Mouse (Mus musculus): ENCODE results near the gene Ttc12.

Ttc12 gene

DNA sequence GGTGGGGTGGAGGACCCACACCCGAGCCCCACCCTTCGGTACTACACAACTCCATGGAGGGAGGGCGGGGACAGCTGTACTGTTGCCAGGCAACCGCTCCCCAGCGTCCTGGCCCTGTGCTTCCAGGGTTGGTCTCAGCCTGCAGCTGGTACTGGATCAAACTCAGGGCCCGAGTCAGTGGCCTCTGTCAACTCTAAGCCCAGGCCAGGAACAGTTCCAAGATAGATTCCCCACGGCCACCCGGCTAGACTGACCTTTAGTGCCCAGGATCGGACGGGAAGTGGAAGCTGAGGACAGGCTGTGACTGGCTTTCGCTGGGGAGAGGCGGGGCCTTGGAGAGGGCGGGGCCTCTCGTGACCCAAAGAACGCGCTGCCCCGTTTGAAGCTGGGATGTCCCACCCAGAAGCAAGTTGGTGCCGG, at the start of gene Ttc12:
Gene Ttc12, minus strand, starts transcription at position 334 of the 420 bp plus-strand sequence.
- DNase-seq (ENCODE audit: low spot score in 2 of 2): peak; percentile 42 to 48

DNA sequence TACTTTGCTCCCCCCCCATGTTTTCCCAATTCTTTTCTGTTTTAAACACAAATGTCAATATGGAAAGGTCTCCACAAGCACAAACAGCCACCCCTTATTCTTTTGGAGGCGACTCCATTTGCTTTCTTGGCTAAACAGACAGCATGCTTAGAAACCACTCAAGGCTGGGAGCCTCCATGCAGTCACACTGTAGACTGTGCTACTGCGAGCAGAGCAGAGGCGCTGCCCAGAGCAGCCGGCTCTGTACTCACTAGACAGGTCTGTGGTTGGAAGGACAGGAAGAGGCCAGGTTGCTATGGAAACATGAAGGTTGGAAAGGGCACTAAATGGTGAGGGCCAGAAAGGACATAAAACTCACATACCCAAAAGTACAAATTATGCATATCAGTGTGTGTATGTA, 48.9 kb upstream of the Ttc12 start:
- no peak for DNase-seq (ENCODE audit: low spot score in 2 of 2)

DNA sequence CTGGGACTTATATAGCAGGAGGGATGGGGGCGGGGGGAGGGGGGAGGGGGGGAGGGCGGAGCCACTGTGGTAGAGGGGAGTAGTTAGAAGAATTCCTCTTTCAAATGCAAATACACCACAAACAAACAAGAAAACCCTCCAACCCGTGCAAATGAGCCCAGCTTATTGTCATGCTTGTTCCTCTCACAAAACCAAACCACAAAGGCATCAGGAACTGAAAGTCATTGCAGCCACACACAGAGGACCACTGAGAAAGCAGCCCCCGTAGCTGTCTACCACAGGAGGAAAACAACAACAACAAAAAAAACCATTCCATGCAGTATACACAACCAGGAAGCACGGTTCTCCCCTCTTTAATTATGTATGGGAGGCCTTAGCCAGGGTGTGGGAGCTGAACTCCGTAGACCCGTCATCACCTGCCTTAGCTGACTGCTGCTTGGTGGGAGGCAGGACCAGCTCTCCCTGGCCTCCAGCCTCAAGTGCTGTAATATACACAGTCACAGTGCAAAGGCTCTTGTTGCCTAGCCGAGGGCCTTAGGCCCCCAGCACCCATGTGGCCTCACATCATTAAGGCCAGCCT, 48.0 kb upstream of the Ttc12 start:
- no peak for DNase-seq (ENCODE audit: low spot score in 2 of 2)

DNA sequence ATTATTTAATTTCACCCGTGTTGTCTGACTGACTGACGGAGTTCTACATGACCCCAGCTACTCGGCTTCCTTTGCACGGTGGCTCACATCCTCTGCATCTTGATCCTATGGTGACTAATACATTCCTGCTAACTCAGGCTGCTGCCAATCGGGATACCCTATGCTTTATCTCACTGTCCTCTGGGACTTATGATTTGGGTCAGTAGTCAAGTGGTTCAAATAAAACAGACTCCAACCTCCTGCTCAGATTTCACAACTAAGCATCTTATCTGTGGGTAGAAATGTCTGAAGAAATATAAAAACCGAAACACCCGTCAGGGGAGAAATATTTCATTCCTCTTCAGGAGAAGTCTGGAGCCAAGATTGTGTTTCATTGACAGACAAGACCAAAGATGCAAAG, 47.4 kb upstream of the Ttc12 start:
- no peak for DNase-seq (ENCODE audit: low spot score in 2 of 2)

DNA sequence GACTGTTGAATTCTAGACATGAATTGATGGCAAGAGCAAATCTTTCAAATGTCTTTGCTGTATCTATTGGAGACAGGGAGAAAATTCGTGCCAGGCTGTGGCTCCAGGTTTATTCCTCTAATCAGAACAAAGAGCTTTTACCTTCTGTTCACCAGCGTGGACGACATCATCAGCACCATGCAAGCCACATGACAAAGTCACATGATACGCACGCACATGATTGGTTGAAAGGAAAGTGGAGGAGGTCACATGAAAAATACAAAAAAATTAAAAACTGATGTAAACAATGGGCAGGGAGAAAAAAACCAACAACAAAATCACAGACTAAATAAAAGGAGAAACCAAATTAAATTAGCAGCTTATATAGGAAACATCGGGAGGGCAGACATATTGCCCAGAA, 45.8 kb upstream of the Ttc12 start:
- DNase-seq (ENCODE audit: low spot score in 2 of 2): no peak

DNA sequence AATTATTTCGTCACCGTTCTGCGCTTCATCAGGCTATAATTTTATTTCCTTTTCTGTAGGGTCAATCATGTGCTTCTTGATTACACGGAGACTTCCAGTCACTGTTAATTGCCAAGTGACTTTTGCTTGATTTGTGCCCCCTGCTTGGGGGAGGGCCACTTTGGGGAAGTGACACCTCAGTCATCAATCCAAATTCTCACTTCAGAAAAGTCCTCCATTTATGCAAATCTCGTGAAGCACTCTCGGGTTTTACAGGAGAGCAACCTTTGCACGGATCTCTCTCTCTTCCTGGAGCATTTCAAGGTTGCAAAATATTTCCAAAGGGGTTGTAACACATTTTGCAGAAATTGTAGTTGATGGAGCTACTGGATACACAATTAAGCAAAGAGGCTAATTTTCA, 45.2 kb upstream of the Ttc12 start:
- DNase-seq (ENCODE audit: low spot score in 2 of 2): no peak

DNA sequence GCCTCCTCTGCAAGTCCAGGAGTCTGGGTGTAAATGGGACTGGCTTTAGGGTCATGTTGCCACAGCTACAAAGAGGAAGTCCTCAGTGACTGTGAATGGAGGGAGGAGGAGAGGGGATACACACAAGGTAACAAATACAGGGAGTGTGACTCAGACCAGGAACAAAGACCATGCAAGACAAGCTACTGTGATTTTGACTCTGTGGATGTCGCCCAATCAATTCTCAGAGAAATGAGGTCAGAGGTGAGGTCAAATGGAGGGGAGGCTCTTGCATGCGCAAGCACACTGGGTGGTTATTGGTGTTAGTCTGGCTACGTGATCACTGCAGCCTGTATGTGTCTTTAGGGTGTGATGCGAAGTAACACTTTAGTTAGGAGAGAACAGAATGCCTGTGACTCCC, 44.7 kb upstream of the Ttc12 start:
- DNase-seq (ENCODE audit: low spot score in 2 of 2): no peak

DNA sequence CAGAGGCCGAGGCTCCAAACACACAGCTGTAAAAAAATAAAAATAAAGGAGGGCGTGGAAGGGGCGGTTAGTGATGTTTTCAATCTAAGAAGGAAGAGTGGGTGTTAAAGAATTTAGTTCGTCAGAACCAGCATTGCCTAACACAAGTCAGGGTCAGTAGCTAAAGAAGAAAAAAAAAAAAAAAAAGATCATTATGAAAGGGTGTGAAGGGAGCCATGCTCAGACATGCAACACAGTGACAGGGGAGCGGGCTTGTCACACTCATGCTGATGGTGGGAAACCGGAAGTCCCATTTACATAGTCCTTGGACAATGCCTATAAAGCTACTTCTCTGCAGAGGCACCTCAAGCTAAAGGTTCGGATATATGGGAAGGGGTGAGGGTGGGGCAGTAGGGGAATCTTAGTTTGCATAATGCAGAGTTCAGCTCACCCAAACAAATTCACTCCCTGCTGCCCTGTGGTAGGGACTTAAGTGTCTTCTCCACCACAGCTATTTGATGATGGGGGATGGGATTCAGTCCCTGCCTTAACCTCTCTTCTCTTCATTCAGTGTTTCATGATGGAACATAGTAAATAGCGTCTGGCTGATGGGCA, 43.4 kb upstream of the Ttc12 start:
- no peak for DNase-seq (ENCODE audit: low spot score in 2 of 2)

DNA sequence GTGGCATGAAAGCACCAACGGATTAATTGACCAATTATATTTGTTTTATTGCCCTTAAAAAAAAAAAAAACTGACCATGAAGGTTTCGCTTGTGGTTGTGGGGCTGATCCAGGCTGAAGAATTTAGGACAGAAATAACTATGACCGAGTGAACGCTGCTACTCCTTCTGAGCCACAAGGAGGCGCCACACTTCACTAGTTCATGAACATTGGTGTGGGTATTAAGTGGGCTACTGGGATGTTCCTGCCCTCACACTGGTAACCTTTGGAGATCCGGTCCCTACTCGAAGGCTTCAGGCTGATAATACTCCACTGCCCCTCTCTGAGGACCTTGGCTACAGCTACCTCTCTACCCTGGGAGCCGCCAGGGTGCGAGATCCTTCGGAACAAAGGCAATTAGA, 42.9 kb upstream of the Ttc12 start:
- no peak for DNase-seq (ENCODE audit: low spot score in 2 of 2)

DNA sequence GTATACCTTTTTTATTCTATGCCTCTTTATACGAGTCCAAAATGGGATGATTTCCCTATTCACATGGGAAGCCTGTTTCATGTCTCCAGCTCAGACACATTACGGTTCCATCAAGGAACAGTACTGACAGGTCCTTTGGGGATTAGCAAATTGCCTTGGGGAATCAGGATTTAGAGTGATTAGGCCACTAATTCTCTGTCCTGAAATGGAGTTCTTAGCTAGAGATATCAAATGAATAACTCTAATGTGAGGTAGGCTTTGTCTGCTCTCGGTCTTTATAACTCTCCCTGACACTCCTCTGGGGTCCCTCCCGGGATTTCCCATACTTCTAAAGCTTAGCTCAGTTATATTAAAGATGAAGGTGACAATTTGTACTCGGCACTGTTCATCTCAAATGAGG, 42.0 kb upstream of the Ttc12 start:
- no peak for DNase-seq (ENCODE audit: low spot score in 2 of 2)

DNA sequence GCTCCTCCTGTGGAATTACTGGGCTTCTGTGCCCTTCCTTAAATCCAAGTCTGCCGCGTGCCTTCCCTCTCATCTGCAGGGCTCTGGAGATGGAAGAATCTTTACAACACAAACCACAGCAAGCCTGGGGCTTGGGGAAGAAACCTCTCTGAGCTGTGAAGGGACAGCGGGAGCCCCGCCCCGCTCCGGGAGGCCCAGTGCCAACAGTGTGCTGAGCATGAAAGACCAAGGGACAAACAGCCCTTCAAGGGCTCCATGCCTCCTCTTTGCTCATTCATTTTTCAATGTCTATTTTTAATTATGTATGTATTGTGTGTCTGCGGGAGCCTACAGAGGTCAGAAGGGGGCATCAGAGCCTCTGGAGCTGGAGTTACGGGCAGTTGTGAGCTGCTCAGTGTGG, 41.3 kb upstream of the Ttc12 start:
- DNase-seq (ENCODE audit: low spot score in 2 of 2): no peak

DNA sequence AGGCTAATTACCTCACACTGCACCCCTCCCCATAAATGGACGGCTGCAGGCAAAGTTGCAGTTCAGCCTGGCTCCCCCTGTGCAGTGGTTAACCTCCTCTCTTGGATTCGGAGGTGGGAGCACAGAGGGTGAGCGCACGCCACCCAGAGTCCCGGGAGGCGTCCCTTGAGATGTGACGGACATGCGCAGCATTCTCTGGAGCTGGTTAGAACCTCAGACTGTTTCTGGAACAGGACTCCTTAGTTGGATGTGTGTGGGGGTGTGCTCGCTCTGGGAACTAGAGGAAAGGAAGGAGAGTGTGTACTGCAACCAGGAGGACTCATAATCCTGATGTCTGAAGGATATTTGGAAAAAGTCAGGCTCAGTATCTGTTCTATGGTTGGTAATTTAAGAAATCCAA, 38.7 kb upstream of the Ttc12 start:
- DNase-seq (ENCODE audit: low spot score in 2 of 2): no peak

DNA sequence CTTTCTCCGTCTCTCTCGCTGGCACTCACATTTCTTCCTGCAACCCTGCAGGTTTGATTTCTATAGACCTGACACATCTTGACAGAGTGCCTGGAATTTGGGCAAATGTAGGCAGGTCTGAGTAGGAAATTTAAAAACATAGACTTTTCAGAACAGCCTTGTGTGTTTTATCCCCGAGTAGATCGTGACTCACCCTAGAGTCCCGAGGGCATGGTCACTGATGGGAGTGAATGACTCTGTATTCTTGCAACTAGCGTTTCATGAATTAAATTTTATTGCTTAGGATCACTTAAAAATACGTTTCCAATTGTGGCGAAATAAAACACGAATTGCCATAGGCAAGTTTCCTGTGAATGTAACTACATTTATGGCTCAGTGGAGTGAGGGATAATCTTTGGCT, 37.9 kb upstream of the Ttc12 start:
- no peak for DNase-seq (ENCODE audit: low spot score in 2 of 2)

DNA sequence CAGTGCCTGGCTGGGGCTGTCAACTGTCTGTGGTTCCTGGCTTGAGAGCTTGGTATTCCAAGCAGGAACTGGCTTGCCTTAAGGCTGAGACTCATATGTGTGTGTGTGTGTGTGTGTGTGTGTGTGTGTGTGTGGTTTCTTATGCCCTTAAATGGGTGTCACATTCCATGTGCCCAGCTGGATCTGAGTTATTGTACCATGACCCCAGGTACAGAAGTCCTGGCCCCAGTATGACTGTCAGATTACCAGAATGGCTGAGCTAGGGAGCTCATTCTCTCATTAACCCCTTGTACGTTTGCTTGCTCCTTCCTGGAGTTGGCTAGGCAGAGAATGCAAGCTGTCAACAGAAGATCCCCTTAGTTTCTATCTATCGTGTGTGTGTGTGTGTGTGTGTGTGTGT, 28.3 kb upstream of the Ttc12 start:
- DNase-seq (ENCODE audit: low spot score in 2 of 2): no peak

DNA sequence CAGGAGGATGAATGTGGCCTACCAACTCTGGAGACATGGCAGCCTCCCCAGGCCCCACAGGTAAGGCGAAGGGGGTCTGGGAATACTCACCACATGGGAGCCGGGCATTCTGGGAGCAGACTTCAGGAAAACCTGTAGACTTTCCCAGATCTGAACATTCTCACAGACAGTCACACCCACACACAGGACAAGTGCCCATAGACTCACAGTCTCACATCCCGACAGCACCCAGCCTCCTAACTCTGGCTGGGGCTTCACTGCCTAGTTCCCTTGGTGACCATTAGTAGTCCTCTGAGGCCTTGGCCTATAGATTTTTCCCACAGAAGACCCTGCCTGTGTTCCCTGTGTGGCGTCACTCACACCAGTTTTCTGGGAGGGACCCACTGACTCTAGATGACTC, 24.6 kb upstream of the Ttc12 start:
- no peak for DNase-seq (ENCODE audit: low spot score in 2 of 2)

DNA sequence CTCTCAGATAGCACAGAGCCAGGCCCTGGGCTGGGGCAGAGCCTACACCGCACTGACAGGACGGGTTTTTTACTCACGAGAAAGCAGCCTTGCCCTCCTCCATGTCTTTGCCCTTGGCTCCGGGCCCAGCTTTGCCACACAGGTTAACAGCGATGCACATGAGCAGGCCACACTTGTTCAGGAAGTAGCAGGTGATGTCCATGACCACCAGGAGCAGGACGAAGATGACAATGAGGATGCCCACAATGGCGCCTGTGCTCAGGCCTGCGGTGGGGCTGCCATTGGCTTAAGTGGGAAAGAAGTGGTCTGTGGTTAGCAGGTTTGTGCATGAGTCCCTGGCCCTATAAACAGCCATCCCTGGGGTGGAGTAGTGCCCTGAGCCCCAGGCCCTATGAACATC, 23.6 kb upstream of the Ttc12 start:
- DNase-seq (ENCODE audit: low spot score in 2 of 2): no peak

DNA sequence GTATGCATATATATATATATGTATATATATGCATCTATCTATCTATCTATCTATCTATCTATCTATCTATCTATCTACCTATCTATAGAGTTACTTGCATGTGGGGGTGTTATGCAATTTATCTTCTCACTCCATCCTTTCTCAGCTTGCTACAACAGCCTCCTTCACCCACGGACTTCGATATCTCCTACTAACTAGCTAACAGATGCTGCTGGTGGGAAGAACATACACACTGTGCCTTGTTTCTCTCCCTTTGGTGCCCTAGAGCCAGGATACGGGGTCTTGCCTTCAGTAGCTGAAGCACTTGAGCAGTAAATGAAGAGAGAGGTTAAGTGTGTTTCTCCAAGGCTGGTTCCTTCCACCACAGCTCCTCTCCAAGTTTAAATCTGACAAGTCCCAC, 23.1 kb upstream of the Ttc12 start:
- no peak for DNase-seq (ENCODE audit: low spot score in 2 of 2)

DNA sequence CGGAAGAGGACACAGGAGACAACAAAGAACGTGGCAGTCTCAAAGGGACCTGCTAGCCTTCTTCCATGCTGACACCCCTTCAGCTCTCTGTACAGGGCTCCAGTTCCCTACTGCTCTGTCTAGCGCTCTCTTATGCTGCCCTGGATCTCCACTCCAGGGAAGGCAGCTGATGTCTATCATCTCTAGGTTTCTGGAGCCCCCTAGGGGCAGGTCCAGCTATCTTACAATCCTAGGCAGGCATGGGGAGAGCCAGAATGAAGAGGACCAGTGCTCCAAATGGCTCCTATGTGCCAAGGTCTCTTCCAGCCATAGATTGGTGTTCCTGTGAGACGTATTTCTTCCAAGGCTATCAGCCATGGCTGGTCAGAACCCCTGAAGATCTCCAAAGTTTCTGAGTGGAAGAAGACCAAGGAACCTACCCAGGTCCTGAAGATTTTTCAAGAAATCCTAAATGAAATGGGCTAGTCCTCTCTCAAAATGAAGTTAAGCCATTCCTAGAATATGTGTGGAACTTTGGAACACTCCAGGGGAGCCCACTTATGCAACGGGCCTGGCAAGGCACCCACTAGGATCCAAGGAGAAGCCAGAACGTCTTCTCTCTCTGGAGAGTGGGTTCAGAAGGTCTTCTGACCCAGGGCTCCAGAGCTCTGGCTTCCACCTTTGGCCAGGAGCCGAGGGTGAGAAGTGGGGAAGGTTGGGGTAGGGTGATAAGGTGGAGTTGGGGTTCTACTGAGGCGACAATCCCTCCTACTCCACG, 22.0 kb upstream of the Ttc12 start:
- no peak for DNase-seq (ENCODE audit: low spot score in 2 of 2)

DNA sequence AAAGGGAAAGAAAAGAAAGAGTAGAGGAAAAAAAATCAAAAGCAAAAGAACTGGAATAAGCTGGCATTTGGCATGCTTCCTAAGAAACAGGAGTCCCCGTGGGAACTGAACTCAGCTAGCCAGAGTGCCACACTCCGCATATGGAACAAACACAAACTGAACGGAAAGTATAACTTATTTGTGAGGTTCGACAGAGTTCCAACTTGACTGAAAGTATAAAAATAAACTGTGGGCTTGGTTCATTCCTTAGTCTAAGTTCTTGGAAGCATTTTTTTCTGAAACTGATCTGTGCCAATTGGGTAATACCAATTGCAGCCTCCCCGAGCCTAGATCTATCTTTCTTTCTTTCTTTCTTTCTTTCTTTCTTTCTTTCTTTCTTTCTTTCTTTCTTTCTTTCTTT, 18.6 kb upstream of the Ttc12 start:
- DNase-seq (ENCODE audit: low spot score in 2 of 2): no peak

DNA sequence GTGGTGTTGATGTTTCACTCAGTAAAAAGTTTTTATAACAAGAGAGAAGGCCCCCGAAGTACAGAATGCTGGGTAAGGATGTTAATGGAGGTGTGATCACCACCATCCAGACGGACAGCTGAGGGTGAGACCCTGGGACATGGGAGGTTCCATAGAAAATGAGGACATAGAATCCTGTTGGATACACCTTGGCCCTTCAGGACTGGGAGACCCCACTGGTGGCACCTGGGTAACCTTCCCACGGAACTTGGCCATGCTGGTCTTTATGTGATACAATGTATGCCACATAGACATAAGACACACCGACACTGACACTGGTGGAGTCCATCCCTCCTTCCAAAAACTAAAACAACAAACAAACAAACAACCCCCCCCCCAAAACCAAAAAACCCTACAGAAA, 16.2 kb upstream of the Ttc12 start:
- DNase-seq (ENCODE audit: low spot score in 2 of 2): no peak

DNA sequence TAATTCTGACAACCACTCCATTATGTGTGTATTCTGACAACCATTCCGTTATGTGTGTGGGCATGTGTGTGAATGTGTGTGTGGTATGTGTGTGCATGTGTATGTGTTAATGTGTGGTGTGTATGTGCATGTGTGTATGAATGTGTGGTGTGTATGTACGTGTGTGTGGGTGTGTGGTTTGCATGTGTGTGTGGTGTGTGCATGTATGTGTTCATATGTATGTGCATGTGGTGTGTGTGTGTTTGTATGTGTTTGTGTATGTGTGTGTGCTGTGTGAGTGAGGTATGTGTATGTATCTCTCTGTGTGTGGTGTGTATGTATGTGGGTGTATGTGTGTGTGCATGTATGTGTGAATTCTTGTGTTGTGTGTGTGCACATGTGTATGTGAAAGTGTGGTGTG, 13.9 kb upstream of the Ttc12 start:
- DNase-seq (ENCODE audit: low spot score in 2 of 2): no peak

DNA sequence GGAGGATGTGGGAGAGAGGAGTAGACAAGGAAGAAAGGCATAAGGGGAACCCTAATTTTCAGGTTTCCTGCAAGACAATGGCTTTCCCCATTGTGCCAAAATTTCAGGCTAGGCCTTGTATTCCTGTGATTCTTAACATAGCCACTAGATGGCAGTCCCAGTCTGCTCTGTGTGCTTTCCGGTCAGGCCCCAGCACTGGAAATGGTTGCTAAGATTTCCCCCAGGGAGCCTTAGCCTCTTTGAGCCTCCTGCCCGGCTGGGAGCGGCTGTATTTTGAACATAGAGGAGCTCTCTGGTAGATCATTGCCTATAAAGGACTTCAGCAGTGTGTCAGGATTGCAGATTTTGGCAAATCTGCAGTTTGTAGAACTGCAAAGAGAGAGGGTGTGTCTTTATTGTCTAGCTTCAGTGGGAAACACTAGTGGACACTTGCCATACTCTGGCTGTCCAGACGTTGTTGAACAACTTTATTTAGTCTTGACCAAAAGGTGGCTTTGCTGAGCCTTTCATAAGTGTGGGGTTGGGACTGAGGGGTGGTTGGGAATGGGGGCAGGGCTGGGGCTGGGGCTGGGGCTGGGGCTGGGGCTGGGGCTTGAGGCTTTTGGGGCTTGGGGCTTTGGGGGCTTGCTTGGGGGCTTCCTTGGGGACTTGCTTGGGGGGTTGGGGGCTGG, 8.1 kb upstream of the Ttc12 start:
- peak in 1 of 2 experiments; percentile 6 for DNase-seq (ENCODE audit: low spot score in 2 of 2)

DNA sequence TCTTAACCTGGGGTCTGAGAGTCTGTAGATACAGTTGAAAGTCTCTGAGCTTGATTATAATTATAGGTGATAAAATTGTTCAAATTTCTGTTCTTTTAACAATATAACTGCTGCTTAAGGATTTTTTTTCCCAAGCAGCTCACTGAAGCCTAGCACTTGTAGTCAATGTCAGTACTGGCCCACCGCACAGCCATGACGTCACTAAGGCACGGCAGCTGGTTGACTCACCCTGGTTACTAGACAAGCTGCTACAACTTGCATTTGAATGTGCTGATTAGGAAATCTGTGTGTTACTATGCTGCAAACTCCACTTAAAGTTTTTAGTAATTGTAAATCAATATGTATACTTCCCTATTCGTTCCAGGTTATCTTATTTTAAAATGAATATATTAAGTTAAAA, 4.6 kb upstream of the Ttc12 start:
- no peak for DNase-seq (ENCODE audit: low spot score in 2 of 2)
